Mouse (Mus musculus): ENCODE data around the gene Gng10. TPM values are rescaled to one million over a fixed set of nuclear protein-coding genes. Genes with fewer than 3 reads are reported as not detected.

The Gng10 gene
- total and polyA plus RNA-seq, 3 experiments: 51.2 to 59.1 TPM; not detected in 1

Other genes starting within 250 kb of the Gng10 start
- 0.10 TPM in 1 of 2 replicates, not detected in the other for gene Olfr267, start 247.4 kb upstream of the Gng10 start, total RNA-seq (2012; rRNA removed)
- gene Olfr267, start 247.4 kb upstream of the Gng10 start, polyA plus RNA-seq (2012; ENCODE audit: insufficient read depth in 1 of 2, insufficient read length in 2 of 2, low read depth in 1 of 2, low replicate concordance in 2 of 2, missing spikeins in 1 of 2): under 1 TPM in 1 of 2 experiments, not detected in 1; 0.08 TPM
- gene Ecpas, start 122.3 kb upstream of the Gng10 start, total RNA-seq (2012; rRNA removed): 37.8 and 52.1 TPM in 2 replicates
- 100 to 1,000 TPM in 1 of 2 experiments, 10 to 100 TPM in 1; 57.6 to 161 TPM for gene Ecpas, start 122.3 kb upstream of the Gng10 start, polyA plus RNA-seq (2012; ENCODE audit: insufficient read depth in 1 of 2, insufficient read length in 2 of 2, low read depth in 1 of 2, low replicate concordance in 2 of 2, missing spikeins in 1 of 2)
- gene Zkscan16, start 91.5 kb upstream of the Gng10 start, total RNA-seq (2012; rRNA removed): not detected in 2 replicates
- gene Zkscan16, start 91.5 kb upstream of the Gng10 start, polyA plus RNA-seq (2012; ENCODE audit: insufficient read depth in 1 of 2, insufficient read length in 2 of 2, low read depth in 1 of 2, low replicate concordance in 2 of 2, missing spikeins in 1 of 2): not detected
- 11.7 and 14.7 TPM in 2 replicates for gene Ptgr1, start 48.0 kb upstream of the Gng10 start, total RNA-seq (2012; rRNA removed)
- gene Ptgr1, start 48.0 kb upstream of the Gng10 start, polyA plus RNA-seq (2012; ENCODE audit: insufficient read depth in 1 of 2, insufficient read length in 2 of 2, low read depth in 1 of 2, low replicate concordance in 2 of 2, missing spikeins in 1 of 2): 10 to 100 TPM in 1 of 2 experiments, not detected in 1; 20.6 TPM
- gene Dnajc25, start 40.0 kb upstream of the Gng10 start, total RNA-seq (2012; rRNA removed): 6.2 and 6.6 TPM in 2 replicates
- 10 to 100 TPM in 1 of 2 experiments, not detected in 1; 11.8 TPM for gene Dnajc25, start 40.0 kb upstream of the Gng10 start, polyA plus RNA-seq (2012; ENCODE audit: insufficient read depth in 1 of 2, insufficient read length in 2 of 2, low read depth in 1 of 2, low replicate concordance in 2 of 2, missing spikeins in 1 of 2)
- not detected in 2 replicates for gene Gm20503, start 31.9 kb upstream of the Gng10 start, total RNA-seq (2012; rRNA removed)
- 1 to 10 TPM in 1 of 2 experiments, not detected in 1; 3.3 TPM for gene Gm20503, start 31.9 kb upstream of the Gng10 start, polyA plus RNA-seq (2012; ENCODE audit: insufficient read depth in 1 of 2, insufficient read length in 2 of 2, low read depth in 1 of 2, low replicate concordance in 2 of 2, missing spikeins in 1 of 2)
- not detected in 2 replicates for gene AI481877, start 103.9 kb downstream of the Gng10 start, total RNA-seq (2012; rRNA removed)
- gene AI481877, start 103.9 kb downstream of the Gng10 start, polyA plus RNA-seq (2012; ENCODE audit: insufficient read depth in 1 of 2, insufficient read length in 2 of 2, low read depth in 1 of 2, low replicate concordance in 2 of 2, missing spikeins in 1 of 2): under 1 TPM in 1 of 2 experiments, not detected in 1; 0.01 TPM
- 39.1 and 45.4 TPM in 2 replicates for gene Ugcg, start 154.2 kb downstream of the Gng10 start, total RNA-seq (2012; rRNA removed)
- gene Ugcg, start 154.2 kb downstream of the Gng10 start, polyA plus RNA-seq (2012; ENCODE audit: insufficient read depth in 1 of 2, insufficient read length in 2 of 2, low read depth in 1 of 2, low replicate concordance in 2 of 2, missing spikeins in 1 of 2): 10 to 100 TPM in 1 of 2 experiments, not detected in 1; 30.8 TPM